Comparison of ENCODE assay signal across 8 mouse cellular contexts in genomic region chr7:92740411-92741115, GRCm38 (mm10). TPM values are rescaled to one million over a fixed set of nuclear protein-coding genes. Genes with fewer than 3 reads are reported as not detected.
DNase-seq lines count a peak whose midpoint lies in the region; ATAC-seq and TF ChIP-seq lines count a peak whose summit lies in the region.

No protein-coding gene starts in this region.

- no peaks in the 10 kb centered on the region for H3K9me3 ChIP-seq in heart, embryonic 13.5 days
- no peaks in the 10 kb centered on the region for H3K9me3 ChIP-seq in liver, postnatal 0 days (ENCODE audit: low read length)

- DNase-seq in kidney, adult 9 months = peak; percentile 32
- DNase-seq in kidney, adult 11 months = no peak
- peak; percentile 34 for DNase-seq in NIH3T3 (ENCODE audit: low read depth)
- no peak for DNase-seq in liver, postnatal 0 days
- DNase-seq in cerebellum, postnatal 14 days = no peak
- no peak for DNase-seq in spleen, adult 12 weeks (ENCODE audit: low spot score)
- DNase-seq in thymus, postnatal 10 days (ENCODE audit: low spot score in 2 of 2) = no peak

- no peak for ATAC-seq in heart, embryonic 13.5 days (ENCODE audit: extremely low read depth, insufficient number of reproducible peaks, low FRiP score, low TSS enrichment)
- ATAC-seq in liver, postnatal 0 days = no peak

- H3K27me3 ChIP-seq in heart, embryonic 13.5 days (replicated peaks) = no peaks in the 10 kb centered on the region; the same call in 1 of the 2 replicates
- no peaks in the 10 kb centered on the region for H3K27me3 ChIP-seq in liver, postnatal 0 days (ENCODE audit: insufficient read depth, low read length)

- H3K9ac ChIP-seq in heart, embryonic 13.5 days = peak overlapping the region; percentile 93
- H3K9ac ChIP-seq in liver, postnatal 0 days (replicated peaks) = peak overlapping the region; percentile 98

- H3K4me1 ChIP-seq in heart, embryonic 13.5 days = peaks cover 44% of the 10 kb centered on the region
- peaks cover 19% of the 10 kb centered on the region for H3K4me1 ChIP-seq in liver, postnatal 0 days (ENCODE audit: insufficient read depth)

- peak overlapping the region; percentile 89 for H3K27ac ChIP-seq in heart, embryonic 13.5 days (replicated peaks)
- peak overlapping the region; percentile 94 for H3K27ac ChIP-seq in liver, postnatal 0 days (ENCODE audit: low read depth)

- no peak for TF ChIP-seq EP300 in liver, postnatal 0 days (IDR thresholded peaks at IDR 0.05; ENCODE audit: low read depth)

- H3K36me3 ChIP-seq in heart, embryonic 13.5 days = peaks cover 33% of the 10 kb centered on the region
- H3K36me3 ChIP-seq in liver, postnatal 0 days (replicated peaks; ENCODE audit: insufficient read depth, low read length) = peaks cover 21% of the 10 kb centered on the region

- H3K4me2 ChIP-seq in heart, embryonic 13.5 days = peak overlapping the region; percentile 84
- H3K4me2 ChIP-seq in liver, postnatal 0 days (ENCODE audit: low read depth, low read length) = peak overlapping the region; percentile 87

- peak overlapping the region; percentile 68 for H3K4me3 ChIP-seq in heart, embryonic 13.5 days
- peak overlapping the region; percentile 94 for H3K4me3 ChIP-seq in liver, postnatal 0 days (ENCODE audit: low read depth, low read length)

- 1% methylated on average over 23 of the region's 23 CpGs for WGBS in heart, embryonic 13.5 days
- WGBS in liver, postnatal 0 days (ENCODE audit: insufficient replicate concordance) = 2% methylated on average over 23 of the region's 23 CpGs

- TF ChIP-seq CTCF in liver, postnatal 0 days (IDR thresholded peaks at IDR 0.05; ENCODE audit: low read depth) = no peak

RNA-seq across cellular contexts. Expression of gene Rab30, which starts 0.8 kb away (rescaled TPM):
- 5.6 and 7.9 TPM in 2 replicates for polyA plus RNA-seq in heart, embryonic 13.5 days (2015; fragmentation: Nextera tagmentation; extraction: Ambion mirVana)
- polyA plus RNA-seq in liver, postnatal 0 days (2015; fragmentation: Nextera tagmentation; extraction: Ambion mirVana) = 28.8 and 28.9 TPM in 2 replicates

Comparison
In these comparisons a context has a peak if more than half of its experiments do, and no peak if none do; other contexts are left out.
1. DNase-seq: peak in kidney, adult 9 months (single experiment) and NIH3T3 (single experiment); none in kidney, adult 11 months (single experiment), liver, postnatal 0 days (single experiment), cerebellum, postnatal 14 days (0 of 2), spleen, adult 12 weeks (single experiment) and thymus, postnatal 10 days (0 of 2).